Mouse (Mus musculus): ENCODE data around the gene R3hdm4.

- TF ChIP-seq CTCF (IDR thresholded peaks at IDR 0.05 in 2 of 3, conservative IDR thresholded peaks at IDR 0.05 in 1 of 3; ENCODE audit: control insufficient read depth in 1 of 3, insufficient read depth in 1 of 3, low read depth in 2 of 3, low read length in 3 of 3, poor library complexity in 1 of 3, severe bottlenecking in 1 of 3) (no peak), POLR2A (IDR thresholded peaks at IDR 0.05; ENCODE audit: control insufficient read depth in 1 of 2, insufficient read depth in 1 of 2, low read depth in 1 of 2, low read length in 2 of 2, poor library complexity in 1 of 2) (no peak; a peak in 1 of 4 replicates), TAL1 (IDR thresholded peaks at IDR 0.05; ENCODE audit: low read length) (no peak), ETS1 (IDR thresholded peaks at IDR 0.05; ENCODE audit: low read depth, low read length) (no peak), E2F4 (IDR thresholded peaks at IDR 0.05; ENCODE audit: borderline replicate concordance, low read depth, low read length) (no peak), ZC3H11A (IDR thresholded peaks at IDR 0.05; ENCODE audit: low read depth, low read length) (no peak), KAT2A (conservative IDR thresholded peaks at IDR 0.05; ENCODE audit: low read depth, low read length) (no peak), POLR2AphosphoS5 (IDR thresholded peaks at IDR 0.05; ENCODE audit: borderline replicate concordance, low read depth, low read length) (no peak), CHD2 (IDR thresholded peaks at IDR 0.05; ENCODE audit: low read length) (no peak), RCOR1 (IDR thresholded peaks at IDR 0.05; ENCODE audit: low read depth, low read length) (no peak), GATA1 (IDR thresholded peaks at IDR 0.05; ENCODE audit: low read depth, low read length) (no peak), USF1 (IDR thresholded peaks at IDR 0.05; ENCODE audit: low read depth, low read length) (no peak), GABPA (IDR thresholded peaks at IDR 0.05; ENCODE audit: low read depth, low read length) (no peak), MXI1 (IDR thresholded peaks at IDR 0.05; ENCODE audit: low read depth, low read length) (no peak)
Observed at GRCm38 (mm10) chr10:79861230-79862048, 59.6 kb downstream of the R3hdm4 start.

Measured in MEL (cell line).